Mouse (Mus musculus) hindbrain, postnatal 0 days (tissue): ENCODE measurements around the gene Cadm2. TPM values are rescaled to one million over a fixed set of nuclear protein-coding genes. Genes with fewer than 3 reads are reported as not detected.

Source experiments
- ATAC-seq: fragments of 200-750 bp; cut with Nextera tagmentation; 2 replicates; pipeline ENCODE4 v1.8.0; 2017; ENCODE audit warnings: mild to moderate bottlenecking, moderate TSS enrichment, moderate library complexity
- DNase-seq: peaks from one replicate; pipeline ENCODE4 v3.0.0-alpha.2; 2015; ENCODE audit warnings: low spot score
- H3K27ac ChIP-seq: fragments of 300-500 bp; sonication (generic); 2 replicates; pipeline ENCODE4 v1.5.1; 2014; ENCODE audit warnings: mild to moderate bottlenecking
- H3K27me3 ChIP-seq: fragments of 300-500 bp; sonication (generic); 2 replicates; pipeline ENCODE4 v1.6.1; 2014; ENCODE audit warnings: low read length, mixed read lengths; ENCODE audit not compliant: insufficient read depth
- H3K36me3 ChIP-seq: fragments of 300-500 bp; sonication (generic); 2 replicates; pipeline ENCODE4 v1.6.1; 2014; ENCODE audit warnings: low read length, mixed read lengths; ENCODE audit not compliant: insufficient read depth
- H3K4me1 ChIP-seq: fragments of 300-500 bp; sonication (generic); 2 replicates; pipeline ENCODE4 v1.6.1; 2014; ENCODE audit warnings: antibody characterized with exemption, low read length, mixed read lengths; ENCODE audit not compliant: insufficient read depth
- H3K4me2 ChIP-seq: fragments of 300-500 bp; sonication (generic); 2 replicates; pipeline ENCODE4 v1.6.1; 2014; ENCODE audit warnings: low read depth, mild to moderate bottlenecking, low read length, moderate library complexity, mixed read lengths
- H3K4me3 ChIP-seq: fragments of 300-500 bp; sonication (generic); 2 replicates; pipeline ENCODE4 v1.5.1; 2014; ENCODE audit warnings: low read length
- H3K9ac ChIP-seq: fragments of 300-500 bp; sonication (generic); replicated peaks from 2 replicates; pipeline ENCODE4 v1.6.1; 2014; ENCODE audit warnings: mild to moderate bottlenecking, low read length, moderate library complexity, mixed read lengths
- H3K9me3 ChIP-seq: fragments of 300-500 bp; sonication (generic); 2 replicates; pipeline ENCODE4 v1.6.1; 2016; ENCODE audit warnings: low read length, mixed read lengths
- CTCF ChIP-seq: IDR thresholded peaks from 2 replicates; pipeline ENCODE4 v1.5.1; 2016; ENCODE audit warnings: antibody characterized with exemption, control low read depth, low read depth
- WGBS: fragments of 180-500 bp; shearing (Covaris S2); extraction: QIAGEN DNeasy Blood & Tissue Kit; methylation state at CpG from one replicate; pipeline ENCODE4 v1.1.7; 2014; 5-methylcytosine and 5-hydroxymethylcytosine counted together
- polyA plus RNA-seq: library from polyadenylated mRNA; unstranded; fragments of >200 nt; fragmentation: Nextera tagmentation; extraction: Ambion mirVana; gene quantifications from 2 replicates; pipeline ENCODE4 v1.2.1, GENCODE M21; 2015
- total RNA-seq: library from RNA; depleted of rRNA; stranded (reverse); fragments of >200 nt; gene quantifications from 2 replicates; pipeline ENCODE4 v1.2.3, GENCODE M21; 2014

The Cadm2 gene
- total and polyA plus RNA-seq, 2 experiments from 2014 or later = 71.6 to 88.0 TPM

- Histone ChIP-seq H3K27ac (peak overlapping the region; percentile 32), H3K4me2 (peak overlapping the region; percentile 27; the same call in 1 of the 2 replicates), H3K9me3 (no peaks in the 10 kb centered on the region), H3K4me1 (no peaks in the 10 kb centered on the region), H3K4me3 (no peak overlapping the region), H3K9ac (no peak overlapping the region), H3K27me3 (no peaks in the 10 kb centered on the region), H3K36me3 (no peaks in the 10 kb centered on the region)
- DNase-seq (peak; percentile 76), ATAC-seq (peak; percentile 97)
- TF ChIP-seq CTCF = no peak
- WGBS = 55% methylated on average over 11 of the region's 11 CpGs
These were observed 970.2 kb downstream of the Cadm2 start for GRCm38 (mm10) chr16:66650348-66651012.

- TF ChIP-seq CTCF = no peak
- ATAC-seq (no peak), DNase-seq (no peak)
- Histone ChIP-seq H3K9me3 (no peaks in the 10 kb centered on the region), H3K27me3 (no peaks in the 10 kb centered on the region), H3K4me3 (no peak overlapping the region), H3K4me1 (no peaks in the 10 kb centered on the region), H3K36me3 (no peaks in the 10 kb centered on the region), H3K9ac (no peak overlapping the region), H3K4me2 (no peak overlapping the region), H3K27ac (no peak overlapping the region)
- 95% methylated on average over 4 of the region's 4 CpGs for WGBS
These were observed 972.9 kb downstream of the Cadm2 start for GRCm38 (mm10) chr16:66647798-66648197.

GRCm38 (mm10) chr16:66643606-66644005, 977.1 kb downstream of the Cadm2 start:
- H3K9me3 ChIP-seq = no peaks in the 10 kb centered on the region
- no peak overlapping the region for H3K4me2 ChIP-seq
- DNase-seq = peak; percentile 11
- H3K4me1 ChIP-seq = no peaks in the 10 kb centered on the region
- H3K36me3 ChIP-seq = no peaks in the 10 kb centered on the region
- ATAC-seq = no peak
- H3K27ac ChIP-seq = no peak overlapping the region
- no peak overlapping the region for H3K4me3 ChIP-seq
- H3K27me3 ChIP-seq = no peaks in the 10 kb centered on the region
- no peak for TF ChIP-seq CTCF
- 53% methylated on average over 4 of the region's 4 CpGs for WGBS
- H3K9ac ChIP-seq = no peak overlapping the region

GRCm38 (mm10) chr16:66627527-66627926, 993.2 kb downstream of the Cadm2 start:
- Histone ChIP-seq H3K4me3 (no peak overlapping the region), H3K4me1 (no peaks in the 10 kb centered on the region), H3K36me3 (no peaks in the 10 kb centered on the region), H3K9me3 (0 out of 2 replicates have a peak, but pooled peaks cover 3% of the 10 kb centered on the region), H3K4me2 (no peak overlapping the region), H3K27ac (no peak overlapping the region), H3K9ac (no peak overlapping the region), H3K27me3 (no peaks in the 10 kb centered on the region)
- no peak for TF ChIP-seq CTCF
- ATAC-seq = no peak
- DNase-seq = no peak

GRCm38 (mm10) chr16:66622423-66622822, 998.3 kb downstream of the Cadm2 start:
- no peaks in the 10 kb centered on the region for H3K36me3 ChIP-seq
- no peak overlapping the region for H3K4me2 ChIP-seq
- no peak for TF ChIP-seq CTCF
- H3K27ac ChIP-seq = no peak overlapping the region
- H3K4me1 ChIP-seq = no peaks in the 10 kb centered on the region
- H3K27me3 ChIP-seq = no peaks in the 10 kb centered on the region
- 57% methylated on average over 1 of the region's 1 CpGs for WGBS
- ATAC-seq (no peak), DNase-seq (no peak)
- H3K4me3 ChIP-seq = no peak overlapping the region
- H3K9me3 ChIP-seq = no peaks in the 10 kb centered on the region
- no peak overlapping the region for H3K9ac ChIP-seq

- Histone ChIP-seq H3K36me3 (no peaks in the 10 kb centered on the region), H3K27me3 (no peaks in the 10 kb centered on the region), H3K4me1 (no peaks in the 10 kb centered on the region), H3K4me2 (no peak overlapping the region), H3K27ac (no peak overlapping the region), H3K4me3 (no peak overlapping the region), H3K9me3 (no peaks in the 10 kb centered on the region), H3K9ac (no peak overlapping the region)
- no peak for TF ChIP-seq CTCF
- DNase-seq (no peak), ATAC-seq (no peak)
- WGBS = 32% methylated on average over 5 of the region's 5 CpGs
These were observed 1008.1 kb downstream of the Cadm2 start for GRCm38 (mm10) chr16:66612624-66613023.
